Mouse (Mus musculus): ENCODE results near the gene Zfp579. TPM values are rescaled to one million over a fixed set of nuclear protein-coding genes. Genes with fewer than 3 reads are reported as not detected.
"Not testable (repeated sequence)": the region's sequence is repeated elsewhere in the genome, so short reads cannot be mapped to it uniquely, and the experiment has no call there.

The Zfp579 gene
- total RNA-seq, 2 experiments from 2014 or later = 58.7 to 61.7 TPM

DNA sequence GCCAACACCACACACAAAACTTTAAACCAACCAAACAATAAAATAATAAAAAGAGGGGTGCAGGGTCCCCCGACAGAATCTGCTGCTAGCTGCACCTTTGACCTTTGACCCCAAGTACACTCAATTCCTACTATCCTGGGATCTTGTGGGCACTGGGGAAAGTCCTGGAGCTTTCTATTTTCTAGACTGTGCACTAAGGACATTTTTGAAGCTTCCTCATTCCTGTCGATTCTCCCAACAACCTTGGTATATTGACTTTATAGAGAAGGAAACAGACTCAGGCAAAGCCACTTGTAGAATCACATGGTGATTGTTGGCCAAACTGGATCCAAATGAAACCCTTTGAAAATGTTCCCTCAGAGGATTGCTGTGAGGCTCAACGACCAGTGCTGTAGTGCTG is 20.1 kb upstream of the Zfp579 start:
- intact Hi-C loops (cut with DNase I) = loop anchor here (5.0 kb wide), 1 partner anchor 36 kb away; the partner anchor contains the start of gene Zfp580
- DNase-seq = no peak

DNA sequence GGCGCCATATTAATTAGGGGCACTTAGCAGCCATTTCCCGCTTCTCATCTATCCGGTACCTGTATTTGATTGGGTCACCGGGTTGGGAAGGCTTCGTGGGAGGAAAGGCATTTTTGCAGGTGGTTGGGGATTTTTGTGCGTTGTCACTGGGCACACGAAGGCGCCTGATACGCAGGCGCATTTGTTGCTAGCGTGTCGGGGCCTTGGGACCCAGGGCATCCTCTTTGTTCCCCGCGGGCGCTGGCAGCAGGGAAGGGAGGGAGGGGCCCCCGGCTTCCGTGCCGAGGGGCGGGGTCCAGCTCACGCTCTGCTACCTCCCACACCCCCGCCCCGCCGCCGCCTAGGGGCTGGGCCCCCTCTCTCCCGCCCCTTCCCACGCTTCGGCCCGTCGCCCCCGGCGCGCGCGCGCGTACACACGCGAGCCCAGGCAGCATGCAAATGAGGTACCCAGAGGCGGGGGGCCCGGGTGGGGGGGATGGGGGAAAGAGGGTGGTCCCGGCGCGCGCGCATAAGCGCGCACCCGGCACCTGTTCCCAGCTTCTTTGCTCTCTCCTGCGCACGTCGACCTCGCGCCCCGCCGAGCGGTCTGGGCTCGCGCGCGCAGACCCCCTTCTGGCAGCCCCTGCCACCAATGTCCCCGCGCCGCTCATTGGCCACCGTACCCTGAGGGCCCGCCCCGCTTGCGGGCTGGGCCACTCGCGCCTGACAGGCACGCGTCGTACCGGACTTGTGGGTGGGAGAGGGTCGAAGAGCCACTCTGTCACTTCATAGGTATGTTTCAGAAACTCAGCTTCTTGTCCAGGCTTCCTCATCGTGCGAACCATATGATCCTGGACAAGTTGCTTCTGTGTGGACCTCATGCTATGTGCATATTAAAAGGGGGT is 19.4 kb upstream of the Zfp579 start, which contains the start of gene Gm44973:
Gene Gm44973 (plus strand): TSS at position 379 of the 884 bp plus-strand sequence.
- intact Hi-C loops (cut with DNase I) = loop anchor here (5.0 kb wide), 1 partner anchor 37 kb away; the partner anchor contains the start of gene Zfp580
- DNase-seq = peak; percentile 98

DNA sequence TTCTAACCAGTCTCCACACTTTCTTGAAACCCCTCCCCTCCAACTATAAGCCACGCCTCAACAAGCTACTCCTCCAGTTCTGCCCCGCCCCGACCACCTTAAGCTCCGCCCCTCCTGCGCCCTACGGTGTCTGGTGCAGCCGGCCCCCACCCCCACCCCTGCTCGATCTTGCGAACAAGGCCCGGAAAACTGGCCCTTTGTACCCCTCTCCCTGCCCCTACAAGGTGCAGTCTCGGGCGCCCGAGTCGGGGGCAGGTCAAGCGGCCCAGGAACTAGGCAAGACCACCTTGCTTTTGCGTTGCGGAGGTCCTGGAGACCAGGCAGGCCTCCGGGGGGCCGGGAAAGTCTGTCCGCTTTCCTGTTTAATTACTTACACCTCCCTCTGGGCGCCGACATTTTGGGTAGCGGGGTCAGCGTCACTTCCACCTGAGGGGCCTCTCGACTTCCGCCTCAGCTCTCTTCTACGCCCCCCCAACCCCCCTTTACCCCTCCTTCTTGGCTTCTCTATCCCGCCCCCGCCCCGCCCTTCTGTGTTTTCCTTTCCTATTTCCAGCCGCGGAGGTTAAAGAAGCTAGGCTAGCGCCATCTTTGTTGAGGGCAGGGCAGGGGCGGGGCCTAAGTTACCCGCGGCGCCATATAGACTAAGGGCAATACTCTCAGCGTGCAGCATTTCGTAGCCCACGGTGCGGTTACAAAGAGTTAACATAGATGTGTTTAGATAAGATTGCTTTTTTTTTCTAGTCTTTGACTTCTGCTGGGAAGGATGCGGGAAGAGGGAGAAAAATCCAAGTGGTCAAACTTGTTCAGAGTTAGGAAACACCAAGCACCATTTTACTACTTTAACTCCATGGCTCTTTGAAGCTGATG is 18.5 kb upstream of the Zfp579 start, which contains the start of the genes Zfp524 and Fiz1:
Gene Zfp524 (plus strand): TSS at position 165 of the 867 bp plus-strand sequence.
Gene Fiz1 (minus strand): TSS at position 447 of the 867 bp plus-strand sequence.
- peak; percentile 97 for DNase-seq
- intact Hi-C loops (cut with DNase I) = loop anchor here (5.0 kb wide), 1 partner anchor 38 kb away; the partner anchor contains the start of gene Zfp580

- no peak for DNase-seq
- intact Hi-C loops (cut with DNase I) = no loop called here
Observed at GRCm38 (mm10) chr7:5012681-5013513, 16.9 kb upstream of the Zfp579 start.

DNA sequence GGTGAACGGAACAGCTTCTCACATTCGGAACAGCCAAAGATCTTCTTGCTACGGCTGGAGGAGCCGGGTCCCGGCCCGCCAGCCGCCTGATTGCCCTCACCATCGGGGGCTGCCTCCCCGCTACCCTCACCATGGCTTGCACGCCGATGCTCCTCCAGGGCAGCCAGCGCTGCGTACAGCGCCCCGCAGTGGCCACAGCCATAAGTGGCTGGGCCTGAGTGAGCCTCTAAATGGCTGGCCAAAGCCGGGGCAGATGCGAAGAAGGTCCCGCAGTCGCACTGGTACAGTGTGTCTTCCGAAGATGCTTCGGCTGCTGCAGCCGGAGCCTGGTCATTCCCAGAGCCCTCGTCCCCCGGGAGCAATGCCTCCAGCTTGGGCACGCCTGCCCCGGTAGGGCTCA is 12.3 kb upstream of the Zfp579 start:
- no peak for DNase-seq
- intact Hi-C loops (cut with DNase I) = no loop called here

- intact Hi-C loops (cut with DNase I) = not testable (repeated sequence)
Observed at GRCm38 (mm10) chr7:5002876-5003275, 6.9 kb upstream of the Zfp579 start.

DNA sequence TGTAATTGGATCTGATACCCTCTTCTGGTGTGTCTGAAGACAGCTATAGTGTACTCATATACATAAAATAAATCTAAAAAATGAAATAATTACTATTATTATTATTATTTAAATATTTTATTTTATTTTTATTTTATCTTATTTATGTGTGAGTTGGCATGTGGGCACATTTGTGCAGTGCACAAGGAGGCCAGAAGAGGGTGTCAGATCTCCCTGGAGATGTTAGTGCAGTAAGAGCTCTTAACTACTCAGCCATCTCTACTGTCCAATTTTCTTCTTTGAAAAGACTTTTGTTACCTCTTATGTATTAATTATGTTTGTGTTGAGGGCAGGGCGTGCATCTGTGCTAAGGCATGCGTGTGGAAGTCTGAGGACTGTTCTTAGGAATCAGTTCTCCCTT is 3.9 kb upstream of the Zfp579 start:
- no peak for DNase-seq
- intact Hi-C loops (cut with DNase I) = no loop called here

More at GRCm38 (mm10) chr7:5002876-5003275, 6.9 kb upstream of the Zfp579 start:
- DNase-seq = not testable (repeated sequence)

- intact Hi-C loops (cut with DNase I) = no loop called here
- no peak for DNase-seq
Observed at GRCm38 (mm10) chr7:4996934-4997333, 976 bp upstream of the Zfp579 start.

DNA sequence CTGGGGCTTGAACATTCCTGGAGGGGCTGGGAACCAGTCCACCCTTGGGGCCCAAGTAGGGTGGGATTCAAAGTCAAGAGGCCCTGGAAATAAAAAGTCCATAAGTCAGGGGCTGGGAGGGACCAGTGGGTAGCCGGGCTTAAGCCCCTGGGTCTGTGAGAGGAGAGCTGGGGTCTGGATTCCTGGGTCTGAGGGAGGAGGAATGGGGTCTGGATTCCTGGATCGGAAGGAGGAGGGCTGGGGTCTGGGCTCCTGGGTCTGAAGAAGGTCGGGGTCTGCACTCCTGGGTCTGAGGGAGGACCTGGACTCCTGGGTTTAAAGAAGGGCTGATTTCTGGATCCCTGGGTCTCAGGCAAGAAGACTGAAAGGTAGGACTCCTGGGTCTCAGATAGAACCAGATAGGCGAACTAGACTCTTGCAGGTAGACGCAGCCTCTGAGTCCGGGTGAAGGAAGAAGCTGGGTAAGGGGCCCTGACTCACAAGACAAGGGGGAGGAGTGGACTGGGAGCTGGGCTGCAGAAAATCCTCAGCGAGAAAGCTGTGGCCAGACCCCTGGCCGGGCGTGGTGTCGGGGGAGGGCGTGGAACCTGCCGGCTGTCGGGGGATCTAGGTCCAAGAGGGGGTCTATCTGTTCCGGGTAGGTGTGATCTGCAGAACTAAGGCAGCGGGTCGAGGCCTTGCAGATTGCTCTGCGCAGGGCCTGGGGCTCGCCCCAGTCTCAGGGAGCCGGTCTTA is 523 bp downstream of the Zfp579 start:
- no peak for DNase-seq
- intact Hi-C loops (cut with DNase I) = no loop called here

DNA sequence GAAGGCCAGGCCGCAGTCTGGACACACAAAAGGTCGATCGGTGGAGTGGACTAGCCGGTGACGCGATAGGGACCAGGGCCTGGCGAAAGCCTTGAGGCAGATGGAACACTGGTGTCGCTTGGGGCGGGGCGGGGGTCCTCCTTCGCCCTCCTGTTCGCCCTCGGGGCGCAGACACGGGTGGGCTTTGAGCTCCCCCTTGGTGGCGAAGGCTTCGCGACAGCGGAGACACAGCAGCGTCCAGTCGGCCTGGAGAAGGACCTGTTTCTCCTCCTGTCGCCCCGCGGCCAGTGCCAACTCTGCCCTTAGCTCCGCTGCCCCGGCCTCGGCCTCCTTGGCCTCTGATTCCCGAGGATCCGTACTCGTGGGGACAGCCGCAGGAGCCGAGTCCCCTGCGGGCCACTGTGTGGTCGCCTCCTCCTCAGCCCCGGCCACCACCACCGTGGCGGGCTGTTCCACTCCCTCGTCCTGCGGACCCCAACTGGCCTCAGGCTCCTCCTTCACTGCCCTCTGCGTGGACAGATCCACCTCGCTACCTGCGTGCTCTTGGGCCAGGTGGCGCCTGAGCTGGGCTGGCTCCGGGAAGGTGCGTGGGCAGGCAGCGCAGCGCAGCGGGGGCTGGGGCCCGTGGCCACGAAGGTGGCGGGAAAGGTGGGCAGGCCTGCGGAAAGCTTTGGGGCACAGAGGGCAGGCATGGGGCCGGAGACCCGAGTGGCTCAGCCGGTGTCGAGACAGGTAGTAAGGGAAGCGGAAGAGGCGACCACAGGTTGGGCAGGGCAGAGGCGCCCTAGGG is 1.8 kb downstream of the Zfp579 start:
- DNase-seq = peak; percentile 13
- intact Hi-C loops (cut with DNase I) = no loop called here

- intact Hi-C loops (cut with DNase I) = no loop called here
- DNase-seq = peak; percentile 17
Observed at GRCm38 (mm10) chr7:4993347-4993998, 2.5 kb downstream of the Zfp579 start.

- intact Hi-C loops (cut with DNase I) = no loop called here
- DNase-seq = no peak
Observed at GRCm38 (mm10) chr7:4988250-4988649, 7.7 kb downstream of the Zfp579 start.

DNA sequence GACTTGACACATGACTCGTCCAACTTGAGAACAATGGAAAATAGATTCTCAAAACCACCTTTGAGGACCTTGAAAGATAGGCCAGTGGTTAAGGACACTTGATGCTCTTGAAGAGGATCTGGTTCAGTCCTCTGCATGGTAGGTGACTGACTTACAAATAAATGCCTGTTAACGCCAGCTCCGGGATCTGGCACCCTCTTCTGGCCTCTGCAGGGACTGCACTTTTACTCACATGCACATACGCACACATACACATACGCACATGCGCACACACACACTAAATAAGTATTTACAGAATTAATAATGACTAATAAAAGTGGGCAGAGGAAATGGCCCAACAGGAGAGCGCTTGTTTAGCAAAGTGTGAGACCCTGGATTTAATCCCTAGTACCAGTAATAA is 19.1 kb downstream of the Zfp579 start:
- intact Hi-C loops (cut with DNase I) = no loop called here

GRCm38 (mm10) chr7:4975455-4975854 is 20.5 kb downstream of the Zfp579 start:
- DNase-seq = no peak
- intact Hi-C loops (cut with DNase I) = no loop called here

More for the DNA sequence above, 19.1 kb downstream of the Zfp579 start:
- DNase-seq = no peak

DNA sequence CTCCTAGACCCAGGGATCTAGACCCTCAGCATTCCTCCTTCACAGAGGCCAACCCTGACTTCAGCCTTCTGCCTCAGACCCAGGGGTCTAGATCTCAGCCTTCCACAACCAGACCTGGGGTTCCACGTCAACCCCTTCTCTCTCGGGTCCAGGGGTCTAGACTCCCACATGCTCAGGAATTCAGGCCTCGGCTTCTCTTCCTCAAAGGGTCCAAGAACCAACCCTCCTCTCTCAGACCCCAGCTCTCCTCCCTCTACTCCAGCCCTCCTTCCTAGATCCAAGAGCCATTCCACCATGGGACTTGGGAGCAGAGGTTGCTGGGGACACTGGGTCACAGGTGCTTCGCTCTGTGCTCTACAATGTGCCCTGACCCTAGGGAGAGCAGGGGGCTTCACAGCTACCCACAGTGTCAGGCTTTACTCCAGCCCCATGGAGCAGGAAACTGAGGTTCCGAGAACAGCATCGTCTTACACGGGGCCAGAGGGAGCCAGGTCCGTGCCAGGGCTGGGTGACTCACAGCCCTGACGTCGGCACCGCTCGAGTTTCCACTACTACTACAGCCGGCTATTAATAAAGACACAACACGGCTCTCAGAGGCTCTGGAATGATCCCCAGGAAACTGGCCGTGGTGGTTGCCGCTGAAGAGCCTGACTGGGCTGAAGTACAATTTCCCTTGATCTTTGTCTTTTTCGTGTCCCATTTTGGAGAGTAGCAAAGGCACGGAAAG is 23.5 kb downstream of the Zfp579 start:
- DNase-seq = no peak
- intact Hi-C loops (cut with DNase I) = no loop called here

- no peak for DNase-seq
- intact Hi-C loops (cut with DNase I) = no loop called here
Observed at GRCm38 (mm10) chr7:4971710-4972109, 24.2 kb downstream of the Zfp579 start.

DNA sequence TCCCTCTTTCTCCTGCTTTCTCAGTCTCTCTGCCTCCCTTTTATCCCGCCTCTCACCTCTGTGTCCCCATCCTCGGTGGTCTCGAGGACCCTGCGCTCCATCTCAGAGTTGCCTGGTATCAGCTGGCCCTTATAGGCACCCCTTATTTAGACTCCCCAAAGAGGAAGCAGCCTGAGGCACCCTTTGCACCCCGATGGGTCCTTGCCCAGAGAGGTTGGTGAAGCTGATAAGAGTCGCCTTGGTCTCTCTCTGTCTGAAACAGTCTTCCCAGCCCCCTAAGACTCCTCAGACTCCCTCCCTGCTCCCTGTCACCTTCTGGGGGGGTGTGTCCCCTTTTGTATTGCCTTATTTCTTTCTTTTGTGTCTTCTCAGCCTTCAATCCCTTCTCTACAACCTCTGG is 24.9 kb downstream of the Zfp579 start, which contains the start of gene Sbk3:
Gene Sbk3 (minus strand): TSS at position 101 of the 400 bp plus-strand sequence.
- no peak for DNase-seq
- intact Hi-C loops (cut with DNase I) = no loop called here

Measured in left cerebral cortex, postnatal 4 days (tissue).